Mouse (Mus musculus) liver, postnatal 0 days (tissue): Measurements from ENCODE around the gene Tns4. TPM values are rescaled to one million over a fixed set of nuclear protein-coding genes. Genes with fewer than 3 reads are reported as not detected.

Source experiments
- ATAC-seq: fragments of 200-750 bp; cut with Nextera tagmentation; 2 replicates; pipeline ENCODE4 v1.8.0; 2017; ENCODE audit warnings: mild to moderate bottlenecking, moderate library complexity
- DNase-seq: peaks from one replicate; pipeline ENCODE4 v3.0.0-alpha.2; 2016
- H3K27ac ChIP-seq: fragments of 300-500 bp; sonication (generic); 2 replicates; pipeline ENCODE4 v1.5.1; 2014; ENCODE audit warnings: antibody characterized with exemption, moderate library complexity, mild to moderate bottlenecking, low read depth
- H3K27me3 ChIP-seq: fragments of 300-500 bp; sonication (generic); 2 replicates; pipeline ENCODE4 v1.6.1; 2014; ENCODE audit warnings: low read length, control low read depth, mixed read lengths; ENCODE audit not compliant: insufficient read depth
- H3K36me3 ChIP-seq: fragments of 300-500 bp; sonication (generic); replicated peaks from 2 replicates; pipeline ENCODE4 v1.6.1; 2014; ENCODE audit warnings: mild to moderate bottlenecking, control low read depth, low read length, moderate library complexity, mixed read lengths; ENCODE audit not compliant: insufficient read depth
- H3K4me1 ChIP-seq: fragments of 300-500 bp; sonication (generic); 2 replicates; pipeline ENCODE4 v1.6.1; 2014; ENCODE audit warnings: antibody characterized with exemption, mild to moderate bottlenecking, control low read depth; ENCODE audit not compliant: insufficient read depth
- H3K4me2 ChIP-seq: fragments of 300-500 bp; sonication (generic); 2 replicates; pipeline ENCODE4 v1.6.1; 2014; ENCODE audit warnings: low read depth, mild to moderate bottlenecking, low read length, moderate library complexity, mixed read lengths
- H3K4me3 ChIP-seq: fragments of 300-500 bp; sonication (generic); 2 replicates; pipeline ENCODE4 v1.5.1; 2014; ENCODE audit warnings: low read depth, low read length
- H3K9ac ChIP-seq: fragments of 300-500 bp; sonication (generic); replicated peaks from 2 replicates; pipeline ENCODE4 v1.6.1; 2014; ENCODE audit warnings: mild to moderate bottlenecking, moderate library complexity
- H3K9me3 ChIP-seq: fragments of 300-500 bp; sonication (generic); 2 replicates; pipeline ENCODE4 v1.6.1; 2016; ENCODE audit warnings: mild to moderate bottlenecking, control low read depth, low read length, mixed read lengths
- CTCF ChIP-seq: sonication (generic); IDR thresholded peaks from 2 replicates; pipeline ENCODE4 v1.5.1; 2016; ENCODE audit warnings: antibody characterized with exemption, low read depth
- EP300 ChIP-seq: IDR thresholded peaks from 2 replicates; pipeline ENCODE4 v1.6.1; 2016; ENCODE audit warnings: antibody characterized with exemption, low read depth, mild to moderate bottlenecking
- WGBS: fragments of 180-500 bp; shearing (Covaris S2); extraction: QIAGEN DNeasy Blood & Tissue Kit; methylation state at CpG from one replicate; pipeline ENCODE4 v1.1.7; 2014; ENCODE audit not compliant: insufficient replicate concordance; 5-methylcytosine and 5-hydroxymethylcytosine counted together
- polyA plus RNA-seq: library from polyadenylated mRNA; unstranded; fragments of >200 nt; fragmentation: Nextera tagmentation; extraction: Ambion mirVana; gene quantifications from 2 replicates; pipeline ENCODE4 v1.2.1, GENCODE M21; 2015

The Tns4 gene
- polyA plus RNA-seq, 1 experiment from 2014 or later, result 0.31 TPM

- Histone ChIP-seq H3K27me3 (no peaks in the 10 kb centered on the region), H3K9ac (no peak overlapping the region), H3K36me3 (no peaks in the 10 kb centered on the region), H3K4me1 (peaks cover 4% of the 10 kb centered on the region), H3K9me3 (no peaks in the 10 kb centered on the region), H3K27ac (no peak overlapping the region), H3K4me3 (no peak overlapping the region), H3K4me2 (no peak overlapping the region)
- no peak for ATAC-seq
- no peak for TF ChIP-seq EP300
- TF ChIP-seq CTCF, result no peak
- no peak for DNase-seq
- 36% methylated on average over 5 of the region's 5 CpGs for WGBS
These were observed 44.3 kb upstream of the Tns4 start for GRCm38 (mm10) chr11:99133285-99133897.

GRCm38 (mm10) chr11:99132091-99132730 lies 43.1 kb upstream of the Tns4 start:
- no peak overlapping the region for H3K27ac ChIP-seq
- H3K4me1 ChIP-seq, result peaks cover 4% of the 10 kb centered on the region
- H3K9me3 ChIP-seq, result no peaks in the 10 kb centered on the region
- DNase-seq (peak; percentile 33), ATAC-seq (peak; percentile 56; the same call in 1 of the 2 replicates)
- no peak overlapping the region for H3K9ac ChIP-seq
- 15% methylated on average over 11 of the region's 11 CpGs for WGBS
- no peaks in the 10 kb centered on the region for H3K27me3 ChIP-seq
- no peaks in the 10 kb centered on the region for H3K36me3 ChIP-seq
- no peak overlapping the region for H3K4me3 ChIP-seq
- TF ChIP-seq CTCF (no peak), EP300 (no peak)
- peak overlapping the region; percentile 27; the same call in 1 of the 2 replicates for H3K4me2 ChIP-seq

GRCm38 (mm10) chr11:99131463-99131840 lies 42.3 kb upstream of the Tns4 start:
- Histone ChIP-seq H3K27me3 (no peaks in the 10 kb centered on the region), H3K9ac (no peak overlapping the region), H3K36me3 (no peaks in the 10 kb centered on the region), H3K4me2 (no peak overlapping the region), H3K4me1 (peaks cover 4% of the 10 kb centered on the region), H3K27ac (no peak overlapping the region), H3K4me3 (no peak overlapping the region), H3K9me3 (no peaks in the 10 kb centered on the region)
- TF ChIP-seq CTCF (no peak), EP300 (no peak)
- WGBS, result 49% methylated on average over 12 of the region's 12 CpGs
- DNase-seq (no peak), ATAC-seq (no peak)

GRCm38 (mm10) chr11:99130736-99131462 lies 41.8 kb upstream of the Tns4 start:
- DNase-seq (no peak), ATAC-seq (no peak)
- Histone ChIP-seq H3K4me3 (no peak overlapping the region), H3K27ac (no peak overlapping the region), H3K36me3 (no peaks in the 10 kb centered on the region), H3K9me3 (no peaks in the 10 kb centered on the region), H3K27me3 (no peaks in the 10 kb centered on the region), H3K4me1 (peaks cover 4% of the 10 kb centered on the region), H3K4me2 (no peak overlapping the region), H3K9ac (no peak overlapping the region)
- WGBS, result 51% methylated on average over 5 of the region's 5 CpGs
- TF ChIP-seq CTCF (no peak), EP300 (no peak)

DNA sequence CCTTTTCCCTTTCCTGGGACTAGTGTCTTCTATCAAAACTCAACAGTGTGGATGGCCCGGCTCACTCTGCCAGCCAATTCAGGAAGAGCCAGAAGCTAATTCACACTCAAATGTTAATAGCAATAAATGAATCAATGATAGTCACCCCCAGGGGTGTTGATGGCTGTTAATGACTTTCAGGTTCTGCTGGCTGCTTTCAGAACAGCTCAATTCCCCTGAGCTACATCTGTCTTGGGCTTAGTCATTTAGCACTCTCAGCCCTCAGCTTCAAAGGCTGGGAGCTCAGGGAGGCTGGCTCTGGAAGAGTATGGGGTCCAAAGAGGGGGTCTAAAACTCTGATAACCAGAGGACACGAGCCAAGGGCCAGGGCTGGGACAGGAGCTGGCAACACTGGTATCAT lies 40.2 kb upstream of the Tns4 start:
- 71% methylated on average over 2 of the region's 2 CpGs for WGBS
- H3K4me2 ChIP-seq, result no peak overlapping the region
- TF ChIP-seq CTCF (no peak), EP300 (no peak)
- H3K9me3 ChIP-seq, result no peaks in the 10 kb centered on the region
- H3K9ac ChIP-seq, result no peak overlapping the region
- ATAC-seq, result no peak
- H3K4me1 ChIP-seq, result peaks cover 4% of the 10 kb centered on the region
- no peaks in the 10 kb centered on the region for H3K27me3 ChIP-seq
- no peak overlapping the region for H3K4me3 ChIP-seq
- H3K36me3 ChIP-seq, result no peaks in the 10 kb centered on the region
- no peak for DNase-seq
- H3K27ac ChIP-seq, result no peak overlapping the region
